8 mouse cellular contexts compared by ENCODE assay signal in the genomic region with DNA sequence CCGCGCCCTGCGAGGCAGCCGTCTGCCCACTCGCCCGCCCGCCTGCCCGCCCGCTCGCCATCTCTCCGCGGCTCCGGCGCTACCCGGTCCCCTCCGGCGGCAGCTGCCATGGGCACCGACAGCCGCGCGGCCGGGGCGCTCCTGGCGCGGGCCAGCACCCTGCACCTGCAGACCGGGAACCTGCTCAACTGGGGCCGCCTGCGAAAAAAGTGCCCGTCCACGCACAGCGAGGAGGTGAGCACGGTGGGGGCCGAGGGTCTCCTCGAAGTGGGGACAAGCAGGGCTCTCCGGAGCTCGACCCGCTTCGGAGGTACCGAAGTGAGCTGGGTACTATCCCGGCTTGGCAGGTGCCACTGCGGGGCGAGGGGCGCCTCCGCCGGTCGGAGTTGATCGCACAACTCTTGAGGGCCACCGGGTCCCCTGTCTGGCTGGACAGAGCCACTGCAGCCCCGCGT. TPM values are rescaled to one million over a fixed set of nuclear protein-coding genes. Genes with fewer than 3 reads are reported as not detected.
DNase-seq lines count a peak whose midpoint lies in the region; ATAC-seq lines count a peak whose summit lies in the region.

No protein-coding gene starts in this region.

- H3K4me2 ChIP-seq in forebrain, embryonic 13.5 days = peak overlapping the region; percentile 64

- no peaks in the 10 kb centered on the region for H3K36me3 ChIP-seq in forebrain, embryonic 13.5 days (ENCODE audit: poor library complexity, severe bottlenecking)

- H3K27me3 ChIP-seq in forebrain, embryonic 13.5 days = no peaks in the 10 kb centered on the region

- peaks cover 21% of the 10 kb centered on the region for H3K4me1 ChIP-seq in forebrain, embryonic 13.5 days

- under 1% methylated on average over 46 of the region's 50 CpGs for WGBS in forebrain, embryonic 13.5 days

- no peaks in the 10 kb centered on the region for H3K9me3 ChIP-seq in forebrain, embryonic 13.5 days (replicated peaks)

- H3K27ac ChIP-seq in forebrain, embryonic 13.5 days = peak overlapping the region; percentile 95

- peak overlapping the region; percentile 91 for H3K9ac ChIP-seq in forebrain, embryonic 13.5 days

- DNase-seq in adrenal gland, adult (ENCODE audit: inconsistent age in 2 of 2, low spot score in 1 of 2) = peak; percentile 73 to 85
- no peak for DNase-seq in adrenal gland, adult 2 months
- peak; percentile 63 for DNase-seq in cerebellum, adult 11 months
- peak; percentile 71 for DNase-seq in heart, postnatal 4 days
- DNase-seq in layer of hippocampus, postnatal 10 days (ENCODE audit: low spot score in 2 of 2) = peak; percentile 64 to 74
- peak; percentile 76 to 79 for DNase-seq in lung, postnatal 4 days
- peak; percentile 19 to 36 for DNase-seq in right cerebral cortex, postnatal 36 days (ENCODE audit: low spot score in 2 of 2)

- peak overlapping the region; percentile 87 for H3K4me3 ChIP-seq in forebrain, embryonic 13.5 days

- ATAC-seq in forebrain, embryonic 13.5 days = peak; percentile 71

RNA-seq across cellular contexts. Expression of gene Gclm, which starts 0.5 kb away (rescaled TPM):
- 10 to 100 TPM; 82.8 to 97.9 TPM for total RNA-seq in adrenal gland, adult 2 months (2021)
- 161 and 269 TPM in 2 replicates for polyA plus RNA-seq in adrenal gland, adult 2 months (2012; rRNA removed)
- polyA plus RNA-seq in forebrain, embryonic 13.5 days (2015; fragmentation: Nextera tagmentation; extraction: Ambion mirVana) = 48.0 and 51.2 TPM in 2 replicates
- total RNA-seq in heart, postnatal 4 days (2021) = 10 to 100 TPM; 43.9 to 58.5 TPM
- 10 to 100 TPM; 54.4 to 67.7 TPM for total RNA-seq in layer of hippocampus, postnatal 10 days (2021)

RNA-seq across cellular contexts. Expression of gene Dnttip2, which starts 28.3 kb away (rescaled TPM):
- total RNA-seq in adrenal gland, adult 2 months (2021) = 10 to 100 TPM; 35.4 to 63.5 TPM
- polyA plus RNA-seq in adrenal gland, adult 2 months (2012; rRNA removed) = 1.2 and 2.1 TPM in 2 replicates
- polyA plus RNA-seq in forebrain, embryonic 13.5 days (2015; fragmentation: Nextera tagmentation; extraction: Ambion mirVana) = 69.2 and 70.2 TPM in 2 replicates
- 10 to 100 TPM; 28.9 to 30.8 TPM for total RNA-seq in heart, postnatal 4 days (2021)
- total RNA-seq in layer of hippocampus, postnatal 10 days (2021) = 10 to 100 TPM; 27.3 to 28.6 TPM

RNA-seq across cellular contexts. Expression of gene Bcar3, which starts 48.0 kb away (rescaled TPM):
- total RNA-seq in adrenal gland, adult 2 months (2021) = 10 to 100 TPM; 51.6 to 63.5 TPM
- polyA plus RNA-seq in adrenal gland, adult 2 months (2012; rRNA removed) = 108 and 128 TPM in 2 replicates
- polyA plus RNA-seq in forebrain, embryonic 13.5 days (2015; fragmentation: Nextera tagmentation; extraction: Ambion mirVana) = 6.0 and 7.5 TPM in 2 replicates
- total RNA-seq in heart, postnatal 4 days (2021) = 1 to 10 TPM; 8.8 to 9.5 TPM
- 1 to 10 TPM; 6.1 to 7.0 TPM for total RNA-seq in layer of hippocampus, postnatal 10 days (2021)

Comparison
In these comparisons a context has a peak if more than half of its experiments do, and no peak if none do; other contexts are left out.
1. RNA of gene Bcar3, which starts 48.0 kb away (total RNA-seq): 51.6 to 63.5 TPM in adrenal gland, adult 2 months; 8.8 to 9.5 TPM in heart, postnatal 4 days and 6.1 to 7.0 TPM in layer of hippocampus, postnatal 10 days; every median in the first group is over 4 times any median in the second.